Mouse (Mus musculus): ENCODE measurements around the gene Cacna2d3. TPM values are rescaled to one million over a fixed set of nuclear protein-coding genes. Genes with fewer than 3 reads are reported as not detected.

The Cacna2d3 gene
- total and polyA plus RNA-seq, 3 experiments, result not detected

DNA sequence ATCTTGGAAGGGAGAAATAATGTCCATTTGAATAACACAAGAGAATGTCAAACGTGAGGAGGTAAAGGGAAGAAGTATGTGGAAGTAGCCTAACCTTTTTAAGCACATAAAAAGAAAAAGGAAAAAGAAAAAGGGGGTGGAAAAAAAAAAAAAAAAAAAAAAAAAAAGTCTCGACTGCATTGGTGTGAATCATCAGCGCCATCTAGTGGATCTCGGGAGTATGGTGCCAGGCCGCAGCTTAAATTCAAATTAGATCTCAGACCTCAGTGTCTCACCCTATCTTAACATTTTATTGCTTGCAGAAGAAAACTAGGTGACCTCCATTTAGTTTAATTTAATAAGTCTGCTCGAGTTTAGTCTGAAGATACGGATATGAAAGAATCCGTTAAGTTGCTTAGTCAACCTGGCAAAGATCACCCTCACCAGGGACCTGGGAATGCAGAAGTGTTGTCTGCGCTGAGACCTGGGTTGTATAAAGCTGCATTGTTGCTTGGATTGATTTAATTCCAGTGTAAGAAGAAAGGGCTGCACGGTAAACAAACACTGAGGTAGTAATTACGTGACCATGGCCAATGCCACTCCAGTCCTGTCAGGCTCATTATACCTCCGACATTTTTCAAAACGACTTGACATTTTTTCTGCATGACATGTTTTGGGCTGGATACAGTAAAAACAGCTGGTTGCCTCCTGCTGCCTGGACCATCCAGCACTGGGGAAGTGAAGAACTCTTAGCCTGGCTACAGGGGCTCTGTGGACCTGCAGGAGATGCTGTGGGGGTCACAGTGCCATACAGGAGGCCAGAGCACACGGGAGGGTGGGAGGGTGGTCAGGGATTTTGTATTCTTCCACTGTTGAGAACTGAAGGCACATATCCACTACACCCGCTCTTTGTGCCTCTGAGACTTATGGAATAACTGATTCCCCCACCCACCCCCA is 278.3 kb downstream of the Cacna2d3 start:
- TF ChIP-seq TBP (conservative IDR thresholded peaks at IDR 0.05; ENCODE audit: low read depth, low read length) (no peak), SMC3 (IDR thresholded peaks at IDR 0.05; ENCODE audit: low read depth, low read length) (peak; percentile 67), RAD21 (IDR thresholded peaks at IDR 0.05; ENCODE audit: low read depth, low read length) (peak; percentile 82), ZNF384 (IDR thresholded peaks at IDR 0.05; ENCODE audit: low read depth, low read length) (peak; percentile 100), ETS1 (conservative IDR thresholded peaks at IDR 0.05; ENCODE audit: low read depth, low read length) (no peak), NELFE (IDR thresholded peaks at IDR 0.05; ENCODE audit: low read depth, low read length) (no peak), BHLHE40 (IDR thresholded peaks at IDR 0.05; ENCODE audit: low read depth, low read length) (no peak), UBTF (IDR thresholded peaks at IDR 0.05; ENCODE audit: low read depth, low read length) (peak; percentile 62; the same call in 1 of the 2 replicates), CTCF (conservative IDR thresholded peaks at IDR 0.05 in 1 of 2, IDR thresholded peaks at IDR 0.05 in 1 of 2; ENCODE audit: low read depth in 2 of 2, low read length in 2 of 2) (peak; percentile 79 to 81), CHD1 (IDR thresholded peaks at IDR 0.05; ENCODE audit: low read depth, low read length) (no peak), TCF12 (IDR thresholded peaks at IDR 0.05; ENCODE audit: low read depth, low read length) (no peak), MAFK (IDR thresholded peaks at IDR 0.05; ENCODE audit: insufficient replicate concordance, low read length) (no peak), USF1 (IDR thresholded peaks at IDR 0.05; ENCODE audit: low read depth, low read length) (no peak), ELF1 (IDR thresholded peaks at IDR 0.05; ENCODE audit: low read depth, low read length) (no peak), MEF2A (IDR thresholded peaks at IDR 0.05; ENCODE audit: borderline replicate concordance, low read depth, low read length) (no peak), GABPA (IDR thresholded peaks at IDR 0.05; ENCODE audit: insufficient replicate concordance, low read depth, low read length) (no peak), NRF1 (IDR thresholded peaks at IDR 0.05; ENCODE audit: low read depth, low read length) (no peak), HCFC1 (IDR thresholded peaks at IDR 0.05; ENCODE audit: low read depth, low read length) (no peak), MYC (IDR thresholded peaks at IDR 0.05; ENCODE audit: low read depth, low read length) (no peak)
- Histone ChIP-seq H3K27ac (ENCODE audit: insufficient read depth, low read depth) (no peak overlapping the region), H3K4me1 (ENCODE audit: control insufficient read depth in 1 of 2, insufficient read depth in 2 of 2) (no peaks in the 10 kb centered on the region), H3K9ac (ENCODE audit: insufficient read depth, low read depth) (no peak overlapping the region), H3K4me3 (replicated peaks in 1 of 3; ENCODE audit: low read depth in 2 of 3, low read length in 2 of 3, poor library complexity in 1 of 3) (no peak overlapping the region), H3K9me3 (replicated peaks; ENCODE audit: low read length) (no peaks in the 10 kb centered on the region), H3K79me2 (replicated peaks; ENCODE audit: control insufficient read depth, extremely low read depth, insufficient read depth, poor library complexity, severe bottlenecking) (no peaks in the 10 kb centered on the region), H3K27me3 (replicated peaks) (peaks cover 1% of the 10 kb centered on the region), H3K36me3 (replicated peaks in 1 of 2; ENCODE audit: control insufficient read depth in 1 of 2, insufficient read depth in 1 of 2, low read length in 1 of 2) (no peaks in the 10 kb centered on the region), H3K4me2 (ENCODE audit: insufficient read depth, low read depth, poor library complexity, severe bottlenecking) (no peak overlapping the region)
- dilution Hi-C loops (cut with MboI; ENCODE audit: extremely low pct_ligation_motif_present, extremely low pct_unique_long_range_greater_than_20kb, low sequenced_read_pairs), result no loop called here
- in situ Hi-C loops (cut with MboI; ENCODE audit: low pct_ligation_motif_present, low pct_unique_long_range_greater_than_20kb, low sequenced_read_pairs), result loop anchor here (25.0 kb wide), 1 partner anchor 1631 kb away; no protein-coding TSS in a partner anchor
- DNase-seq (ENCODE audit: extremely low read depth), result peak; percentile 59

Measured in CH12.LX (cell line).